Mouse (Mus musculus) MEL (cell line): Measurements from ENCODE around the gene Bri3bp.
A peak's percentile ranks its signal among the peaks of the same experiment; 100 is the strongest.

Experiments used
- CTCF ChIP-seq, 3 experiments: IDR thresholded peaks in 2 of 3; conservative IDR thresholded peaks in 1 of 3; 2 replicates each; pipeline ENCODE4 v1.5.1; 2011 to 2012; ENCODE audit warnings: low read length in 3 of 3, low read depth in 2 of 3, mild to moderate bottlenecking in 2 of 3, improper control_type of control experiment in 1 of 3, inconsistent platforms in 1 of 3, mixed read lengths in 1 of 3, moderate library complexity in 1 of 3; ENCODE audit not compliant: control insufficient read depth in 1 of 3, insufficient read depth in 1 of 3, poor library complexity in 1 of 3, severe bottlenecking in 1 of 3
- E2F4 ChIP-seq: IDR thresholded peaks from 2 replicates; pipeline ENCODE4 v1.6.1; 2011; ENCODE audit warnings: low read depth, low read length, improper control_type of control experiment, borderline replicate concordance
- EP300 ChIP-seq, 2 experiments: IDR thresholded peaks; 2 replicates each; pipeline ENCODE4 v1.6.1; 2011; ENCODE audit warnings: improper control_type of control experiment in 2 of 2, low read length in 2 of 2, low read depth in 1 of 2, mild to moderate bottlenecking in 1 of 2
- ETS1 ChIP-seq: IDR thresholded peaks from 2 replicates; pipeline ENCODE4 v1.6.1; 2012; ENCODE audit warnings: low read depth, mild to moderate bottlenecking, inconsistent platforms, low read length, improper control_type of control experiment, moderate library complexity
- NELFE ChIP-seq: IDR thresholded peaks from 2 replicates; pipeline ENCODE4 v1.6.1; 2011; ENCODE audit warnings: low read depth, low read length, improper control_type of control experiment
- NRF1 ChIP-seq: IDR thresholded peaks from 2 replicates; pipeline ENCODE4 v1.6.1; 2014; ENCODE audit warnings: low read depth, mild to moderate bottlenecking, inconsistent platforms, low read length, improper control_type of control experiment, moderate library complexity; ENCODE audit not compliant: poor library complexity, insufficient read depth, severe bottlenecking
- RCOR1 ChIP-seq: IDR thresholded peaks from 2 replicates; pipeline ENCODE4 v1.6.1; 2012; ENCODE audit warnings: low read depth, mild to moderate bottlenecking, inconsistent platforms, low read length, improper control_type of control experiment
- USF2 ChIP-seq, 2 experiments: IDR thresholded peaks; 2 replicates each; pipeline ENCODE4 v1.6.1; 2011 to 2012; ENCODE audit warnings: improper control_type of control experiment in 2 of 2, low read length in 2 of 2, borderline replicate concordance in 1 of 2, inconsistent platforms in 1 of 2, low read depth in 1 of 2, mild to moderate bottlenecking in 1 of 2; ENCODE audit not compliant: insufficient read depth in 1 of 2

DNA sequence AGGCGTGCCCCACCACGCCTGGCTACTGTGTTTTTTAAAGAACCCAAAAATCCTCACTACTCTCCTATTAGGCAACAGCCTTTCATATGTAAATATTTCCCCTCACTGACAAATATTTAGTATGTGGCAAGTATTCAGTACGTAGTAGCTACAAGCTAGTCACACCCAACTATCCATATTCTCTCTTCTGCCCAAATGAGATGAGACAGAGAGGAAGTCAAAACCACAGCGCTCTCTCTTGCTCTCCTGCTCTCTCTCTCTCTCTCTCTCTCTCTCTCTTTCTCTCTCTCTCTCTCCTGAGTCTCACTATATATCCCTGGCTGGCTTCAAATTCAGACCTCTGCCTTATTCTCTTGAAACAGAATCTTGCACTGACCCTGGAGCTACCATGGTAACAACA, 3.2 kb downstream of the Bri3bp start:
- TF ChIP-seq RCOR1 = peak; percentile 54; the same call in 1 of the 2 replicates
- TF ChIP-seq E2F4 = no peak
- peak; percentile 79; the same call in 1 of the 2 replicates for TF ChIP-seq ETS1
- no peak for TF ChIP-seq CTCF (IDR thresholded peaks at IDR 0.05 in 2 of 3, conservative IDR thresholded peaks at IDR 0.05 in 1 of 3; ENCODE audit: control insufficient read depth in 1 of 3, insufficient read depth in 1 of 3, low read depth in 2 of 3, low read length in 3 of 3, poor library complexity in 1 of 3, severe bottlenecking in 1 of 3)
- TF ChIP-seq EP300 (IDR thresholded peaks at IDR 0.05; ENCODE audit: low read depth in 1 of 2, low read length in 2 of 2) = peak in 1 of 2 experiments; percentile 80; a peak in 2 of 4 replicates
- no peak for TF ChIP-seq NRF1
- no peak for TF ChIP-seq USF2 (IDR thresholded peaks at IDR 0.05; ENCODE audit: borderline replicate concordance in 1 of 2, insufficient read depth in 1 of 2, low read depth in 1 of 2, low read length in 2 of 2)
- no peak for TF ChIP-seq NELFE
